Mouse (Mus musculus) ovary, adult 10 weeks (tissue): ENCODE data around the gene Olfr33. TPM values are rescaled to one million over a fixed set of nuclear protein-coding genes. Genes with fewer than 3 reads are reported as not detected.

ENCODE experiments used
- polyA plus RNA-seq: library from polyadenylated mRNA; stranded (reverse); fragments of 350-450 nt; fragmentation: Illumina TruSeq; extraction: RNeasy Lipid Tissue Mini Kit (QIAGEN cat#74804); gene quantifications from one replicate; pipeline ENCODE4 v1.2.3, GENCODE M21; 2014

Gene Olfr33
- not detected for polyA plus RNA-seq

DNA sequence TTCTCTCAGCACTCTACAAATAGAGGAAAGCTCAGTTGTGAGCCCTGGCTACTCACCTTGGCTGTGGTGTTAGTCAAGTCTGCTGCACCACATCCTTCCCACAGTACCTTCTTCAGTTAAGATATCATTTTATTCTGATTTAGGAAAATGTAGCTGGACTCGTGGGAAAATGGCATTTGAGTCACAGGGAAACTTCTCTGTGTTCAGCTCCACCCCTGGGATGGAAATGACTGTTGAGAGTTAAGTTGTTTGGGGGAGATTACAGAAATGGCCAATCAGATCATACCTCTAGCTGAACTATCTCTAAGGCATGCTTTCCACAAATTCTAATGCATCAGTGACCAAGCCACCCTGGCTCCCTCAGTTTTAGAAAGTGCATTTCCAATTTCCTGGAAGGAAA, at the start of gene Olfr33:
Gene Olfr33, minus strand, starts transcription at position 101 of the 400 bp plus-strand sequence.

DNA sequence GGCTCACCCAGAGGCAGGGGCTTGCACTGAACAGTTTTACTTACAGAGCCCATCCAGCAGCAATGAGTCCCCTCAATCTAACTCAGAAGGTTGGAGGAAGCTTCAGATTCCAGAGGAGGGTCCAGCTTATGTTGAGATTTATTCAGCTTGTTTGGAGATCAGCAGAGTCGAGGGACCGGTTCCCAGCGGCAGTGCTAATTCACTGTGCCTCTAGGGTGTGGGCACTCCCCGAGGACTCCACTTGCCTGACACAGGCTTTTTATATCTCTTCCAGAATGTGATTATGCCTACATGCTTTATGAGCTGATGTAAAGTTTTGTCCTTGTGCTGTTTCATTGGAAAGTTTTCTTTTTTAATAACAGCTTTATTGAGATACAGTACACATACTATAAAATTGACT, 40.4 kb upstream of the Olfr33 start, which contains the start of the genes Olfr560 and Olfr78:
Gene Olfr560, minus strand, starts transcription at position 101 of the 400 bp plus-strand sequence.
Gene Olfr78, minus strand, starts transcription at position 206 of the 400 bp plus-strand sequence.

DNA sequence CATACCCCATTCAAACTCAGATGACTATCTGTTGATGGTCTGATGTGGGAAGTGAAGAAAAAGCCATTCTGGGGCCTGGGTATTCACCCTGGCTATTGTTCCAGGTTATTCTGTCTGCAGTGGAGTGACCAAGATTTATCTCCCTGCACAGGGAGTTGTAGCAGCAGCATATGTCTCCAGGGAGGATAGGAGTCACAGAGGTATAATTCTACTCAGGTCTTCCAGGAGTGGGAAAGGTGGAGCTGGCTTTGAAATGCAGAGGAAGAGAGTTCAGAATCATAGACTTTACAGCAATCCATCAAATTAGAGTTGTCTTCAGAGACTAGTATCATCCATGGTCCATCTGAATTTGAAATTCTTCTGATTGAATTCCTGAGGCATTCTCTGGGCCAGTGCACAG, 8.5 kb upstream of the Olfr33 start, which contains the start of gene Olfr559:
Gene Olfr559, minus strand, starts transcription at position 101 of the 400 bp plus-strand sequence.

DNA sequence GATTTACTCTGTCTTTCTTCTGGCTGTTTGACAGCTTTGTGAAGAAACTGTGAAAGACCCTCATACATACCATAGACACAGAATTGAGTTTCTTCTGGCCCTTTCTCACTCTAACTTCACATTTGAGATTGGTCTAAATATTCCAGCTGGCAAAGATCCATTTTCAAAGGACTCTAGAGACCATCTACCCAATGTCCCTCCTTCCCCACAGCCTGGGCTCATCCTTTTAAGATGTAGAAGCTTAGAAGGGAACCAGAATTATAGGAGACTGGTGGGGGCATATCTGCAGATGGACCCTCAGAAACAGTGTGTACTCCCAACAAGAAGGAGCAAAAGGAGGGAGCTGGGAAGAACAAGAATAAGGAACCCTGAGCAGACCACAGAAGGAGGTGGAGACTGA, 17.0 kb downstream of the Olfr33 start, which contains the start of gene Olfr558:
Gene Olfr558, plus strand, starts transcription at position 301 of the 400 bp plus-strand sequence.

DNA sequence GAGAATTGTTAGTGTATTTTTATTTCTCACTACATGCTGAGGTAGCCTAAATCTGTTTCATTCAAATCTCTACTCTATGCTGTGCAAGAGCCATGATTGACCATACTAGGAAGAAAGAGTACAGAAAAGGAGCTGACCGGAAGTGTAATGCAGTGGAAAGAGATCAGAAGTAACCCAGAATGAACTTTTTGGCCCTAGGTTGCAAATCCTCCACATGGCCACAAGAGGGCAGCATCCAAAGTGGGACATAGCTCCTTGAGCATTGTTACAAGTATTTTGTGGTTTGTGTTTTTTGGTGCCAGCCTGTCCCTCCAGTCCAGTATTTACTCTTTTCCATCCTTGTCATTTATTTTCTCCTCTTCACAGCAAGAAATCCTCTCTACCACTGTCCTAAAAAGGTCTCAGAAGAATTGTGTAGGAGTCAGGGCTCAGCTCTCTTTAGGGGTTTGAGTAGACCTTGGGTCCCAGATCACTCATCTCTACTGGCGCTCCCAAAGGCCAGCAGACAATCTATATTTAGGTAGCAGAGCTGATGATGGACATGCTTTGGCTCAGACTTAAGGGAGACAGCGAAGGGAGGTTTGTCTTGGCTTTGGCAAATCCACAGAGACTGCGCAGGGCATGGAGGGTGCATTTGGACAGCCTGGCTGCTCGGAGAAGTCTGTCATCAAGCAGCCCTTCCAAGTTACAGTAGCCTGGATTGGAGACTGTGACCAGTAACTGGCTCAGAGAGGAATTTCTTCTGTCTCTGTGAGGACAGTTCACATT, 23.3 kb downstream of the Olfr33 start, which contains the start of gene Olfr557:
Gene Olfr557, plus strand, starts transcription at position 553 of the 768 bp plus-strand sequence.

DNA sequence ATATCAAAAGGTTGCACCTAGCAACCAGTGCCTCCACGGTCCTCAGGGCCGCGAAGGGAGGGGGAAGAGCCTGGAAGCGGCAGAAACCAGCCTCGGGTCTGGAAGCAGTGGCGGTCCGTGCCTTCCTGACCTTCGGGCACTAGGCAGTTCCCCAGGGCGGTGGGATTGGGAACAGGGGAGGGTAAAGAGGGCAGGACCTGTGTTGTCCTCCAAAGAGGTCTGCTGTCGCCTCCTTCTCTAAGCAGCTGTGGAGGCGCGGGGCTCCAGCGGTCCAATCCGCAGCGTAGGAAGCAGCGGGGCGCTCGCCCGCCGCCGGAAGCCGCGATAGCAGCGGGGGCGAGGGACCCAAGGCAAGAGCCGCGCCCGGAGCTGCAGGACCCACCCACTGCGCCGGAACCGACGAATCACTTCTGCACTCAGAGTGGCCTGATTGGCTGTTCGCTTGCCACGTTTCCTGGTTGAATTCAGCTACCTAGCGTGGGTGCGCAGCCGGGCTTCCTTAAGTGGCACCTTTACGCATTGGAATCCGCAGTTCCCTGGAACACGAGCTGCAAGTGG, 31.8 kb downstream of the Olfr33 start, which contains the start of gene Trim68:
Gene Trim68, minus strand, starts transcription at position 384 of the 558 bp plus-strand sequence.

DNA sequence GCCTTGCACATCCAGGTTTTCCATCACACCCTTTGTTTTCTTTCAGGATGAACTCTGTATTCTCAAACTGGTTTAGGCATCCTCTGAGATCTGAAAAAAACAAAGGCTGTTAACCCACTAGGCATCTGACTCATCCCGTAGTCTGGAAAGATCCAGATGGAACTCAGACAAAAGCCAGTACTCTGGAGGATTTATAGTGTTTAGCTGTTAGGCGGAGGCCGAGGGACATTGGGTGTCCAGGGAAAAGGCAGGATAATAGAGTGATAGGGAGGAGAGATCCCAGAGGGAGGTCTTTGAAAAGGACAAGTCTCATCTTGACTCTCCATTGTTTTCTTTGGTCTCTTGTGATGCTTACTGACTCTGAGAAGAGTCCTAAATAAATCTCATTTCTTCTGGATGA, 54.3 kb downstream of the Olfr33 start, which contains the start of gene Olfr556:
Gene Olfr556, plus strand, starts transcription at position 301 of the 400 bp plus-strand sequence.

Other genes with a start within 250 kb of the Olfr33 start
- not detected for gene Olfr543, start 237.4 kb downstream of the Olfr33 start, polyA plus RNA-seq
- gene Olfr544, start 230.8 kb downstream of the Olfr33 start, polyA plus RNA-seq, result not detected
- gene Olfr545, start 219.5 kb downstream of the Olfr33 start, polyA plus RNA-seq, result not detected
- not detected for gene Olfr547, start 184.3 kb downstream of the Olfr33 start, polyA plus RNA-seq
- gene Olfr548-ps1, start 178.2 kb downstream of the Olfr33 start, polyA plus RNA-seq, result not detected
- not detected for gene Olfr549, start 169.2 kb downstream of the Olfr33 start, polyA plus RNA-seq
- 13.1 TPM for gene Trim21, start 153.6 kb downstream of the Olfr33 start, polyA plus RNA-seq
- not detected for gene Olfr550, start 147.6 kb downstream of the Olfr33 start, polyA plus RNA-seq
- not detected for gene Olfr551, start 127.2 kb downstream of the Olfr33 start, polyA plus RNA-seq
- gene Olfr552, start 121.3 kb downstream of the Olfr33 start, polyA plus RNA-seq, result not detected
- gene Olfr553, start 100.9 kb downstream of the Olfr33 start, polyA plus RNA-seq, result not detected
- not detected for gene Olfr554, start 80.6 kb downstream of the Olfr33 start, polyA plus RNA-seq
- gene Olfr555, start 60.2 kb downstream of the Olfr33 start, polyA plus RNA-seq, result not detected
- gene Olfr556, start 54.2 kb downstream of the Olfr33 start, polyA plus RNA-seq, result not detected
- 6.5 TPM for gene Trim68, start 31.7 kb downstream of the Olfr33 start, polyA plus RNA-seq
- gene Olfr557, start 23.2 kb downstream of the Olfr33 start, polyA plus RNA-seq, result not detected
- gene Olfr558, start 16.9 kb downstream of the Olfr33 start, polyA plus RNA-seq, result 10.3 TPM
- gene Olfr559, start 8.4 kb upstream of the Olfr33 start, polyA plus RNA-seq, result not detected
- not detected for gene Olfr560, start 40.3 kb upstream of the Olfr33 start, polyA plus RNA-seq
- 0.43 TPM for gene Olfr78, start 40.4 kb upstream of the Olfr33 start, polyA plus RNA-seq
- not detected for gene Olfr561, start 52.2 kb upstream of the Olfr33 start, polyA plus RNA-seq
- not detected for gene Olfr564, start 84.4 kb upstream of the Olfr33 start, polyA plus RNA-seq
- gene Olfr566, start 139.7 kb upstream of the Olfr33 start, polyA plus RNA-seq, result not detected
- gene Olfr568, start 158.1 kb upstream of the Olfr33 start, polyA plus RNA-seq, result not detected
- not detected for gene Olfr569, start 171.8 kb upstream of the Olfr33 start, polyA plus RNA-seq
- not detected for gene Olfr570, start 175.5 kb upstream of the Olfr33 start, polyA plus RNA-seq
- gene Olfr571, start 198.5 kb upstream of the Olfr33 start, polyA plus RNA-seq, result not detected
- not detected for gene Olfr572, start 205.3 kb upstream of the Olfr33 start, polyA plus RNA-seq
- not detected for gene Olfr573-ps1, start 223.5 kb upstream of the Olfr33 start, polyA plus RNA-seq
- gene Olfr574, start 229.4 kb upstream of the Olfr33 start, polyA plus RNA-seq, result not detected
- gene Olfr575, start 239.7 kb upstream of the Olfr33 start, polyA plus RNA-seq, result not detected
- gene Olfr576, start 243.6 kb upstream of the Olfr33 start, polyA plus RNA-seq, result not detected